Mouse (Mus musculus) small intestine, adult 2 months (tissue): Measurements from ENCODE around the gene Gpr88. TPM values are rescaled to one million over a fixed set of nuclear protein-coding genes. Genes with fewer than 3 reads are reported as not detected.
"Not testable (repeated sequence)": the region's sequence is repeated elsewhere in the genome, so short reads cannot be mapped to it uniquely, and the experiment has no call there.

ENCODE experiments used
- H3K27ac ChIP-seq: fragments of 200-500 bp; 2 replicates; pipeline ENCODE4 v1.5.1; 2012; ENCODE audit warnings: low read depth, low read length, control low read depth, inconsistent platforms; ENCODE audit not compliant: insufficient read depth
- H3K27me3 ChIP-seq: fragments of 200-500 bp; 2 replicates; pipeline ENCODE4 v1.6.1; 2012; ENCODE audit warnings: mild to moderate bottlenecking, moderate library complexity, low read length, inconsistent platforms; ENCODE audit not compliant: control insufficient read depth, insufficient read depth
- H3K36me3 ChIP-seq: fragments of 200-500 bp; 2 replicates; pipeline ENCODE4 v1.6.1; 2012; ENCODE audit warnings: mild to moderate bottlenecking, low read length, control low read depth, inconsistent platforms; ENCODE audit not compliant: control insufficient read depth, insufficient read depth
- H3K4me1 ChIP-seq: fragments of 200-500 bp; 2 replicates; pipeline ENCODE4 v1.6.1; 2012; ENCODE audit warnings: low read length, inconsistent platforms, mixed read lengths; ENCODE audit not compliant: control insufficient read depth, insufficient read depth, insufficient read length
- H3K4me3 ChIP-seq: fragments of 200-500 bp; 2 replicates; pipeline ENCODE4 v1.5.1; 2012; ENCODE audit warnings: low read depth, mild to moderate bottlenecking, control low read depth, inconsistent platforms, low read length, moderate library complexity
- CTCF ChIP-seq: fragments of 200-500 bp; IDR thresholded peaks from 2 replicates; pipeline ENCODE4 v1.5.1; 2012; ENCODE audit warnings: low read depth, mild to moderate bottlenecking, control low read depth, inconsistent platforms, low read length, moderate library complexity, mixed read lengths; ENCODE audit not compliant: insufficient replicate concordance, insufficient read length; ENCODE audit errors: extremely low read depth
- POLR2A ChIP-seq: fragments of 200-500 bp; IDR thresholded peaks from 2 replicates; pipeline ENCODE4 v1.6.1; 2012; ENCODE audit warnings: low read depth, mild to moderate bottlenecking, control low read depth, inconsistent platforms, low read length, moderate library complexity
- WGBS: fragments of 180-500 bp; shearing (Covaris S2); methylation state at CpG from one replicate; pipeline ENCODE4 v1.1.7; 2018; 5-methylcytosine and 5-hydroxymethylcytosine counted together
- polyA plus RNA-seq: library from polyadenylated mRNA; depleted of rRNA; stranded (reverse); fragments of >200 nt; gene quantifications from 2 replicates; pipeline ENCODE4 v1.2.3, GENCODE M21; 2012

Gene Gpr88
- polyA plus RNA-seq, 1 experiment = 0.63 TPM

DNA sequence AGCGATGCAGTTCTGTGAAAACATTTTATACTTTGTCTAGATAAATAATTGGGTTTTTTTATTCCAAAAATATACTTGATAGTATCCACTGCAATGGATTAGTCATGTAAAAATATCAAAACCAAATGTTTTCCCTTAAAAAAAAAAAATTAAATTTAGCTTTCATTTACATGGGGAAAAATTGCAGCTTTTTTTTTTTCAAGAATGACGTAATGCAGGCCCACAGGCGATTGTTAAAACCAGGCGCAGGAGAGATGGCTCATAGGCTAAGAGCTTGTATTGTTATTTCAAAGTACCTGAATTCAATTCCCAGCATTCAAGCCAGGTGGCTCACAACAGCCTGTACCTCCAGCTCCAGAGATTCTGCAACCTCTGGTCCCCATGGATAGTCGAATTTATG is 25.9 kb downstream of the Gpr88 start:
- no peak for TF ChIP-seq POLR2A
- TF ChIP-seq CTCF = no peak
- WGBS = 77% methylated on average over 5 of the region's 5 CpGs
- Histone ChIP-seq H3K4me3 (no peak overlapping the region), H3K27me3 (no peaks in the 10 kb centered on the region), H3K27ac (no peak overlapping the region), H3K4me1 (no peaks in the 10 kb centered on the region), H3K36me3 (no peaks in the 10 kb centered on the region)

DNA sequence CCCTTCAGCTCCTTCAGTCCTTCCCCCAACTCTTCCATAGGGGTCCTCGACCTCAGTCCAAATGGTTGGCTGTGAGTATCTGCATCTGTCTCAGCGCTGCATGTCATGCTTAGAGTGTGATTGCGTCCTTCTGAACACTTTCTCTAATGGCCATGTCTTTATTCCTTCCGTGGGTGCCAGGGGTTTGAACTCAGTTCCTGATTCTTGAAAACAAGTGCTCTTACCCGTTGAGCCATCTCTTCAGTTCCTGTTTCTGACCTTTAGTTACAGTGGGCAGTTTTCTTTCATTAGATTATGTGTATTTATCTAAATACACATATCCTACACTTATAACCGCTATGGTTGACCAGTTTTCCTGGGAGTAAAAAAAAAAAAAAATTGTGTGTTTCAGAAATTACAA is 26.4 kb downstream of the Gpr88 start:
- Histone ChIP-seq H3K27me3 (no peaks in the 10 kb centered on the region), H3K4me1 (no peaks in the 10 kb centered on the region), H3K4me3 (no peak overlapping the region), H3K27ac (no peak overlapping the region), H3K36me3 (no peaks in the 10 kb centered on the region)
- 81% methylated on average over 6 of the region's 6 CpGs for WGBS
- TF ChIP-seq POLR2A (no peak), CTCF (no peak)

DNA sequence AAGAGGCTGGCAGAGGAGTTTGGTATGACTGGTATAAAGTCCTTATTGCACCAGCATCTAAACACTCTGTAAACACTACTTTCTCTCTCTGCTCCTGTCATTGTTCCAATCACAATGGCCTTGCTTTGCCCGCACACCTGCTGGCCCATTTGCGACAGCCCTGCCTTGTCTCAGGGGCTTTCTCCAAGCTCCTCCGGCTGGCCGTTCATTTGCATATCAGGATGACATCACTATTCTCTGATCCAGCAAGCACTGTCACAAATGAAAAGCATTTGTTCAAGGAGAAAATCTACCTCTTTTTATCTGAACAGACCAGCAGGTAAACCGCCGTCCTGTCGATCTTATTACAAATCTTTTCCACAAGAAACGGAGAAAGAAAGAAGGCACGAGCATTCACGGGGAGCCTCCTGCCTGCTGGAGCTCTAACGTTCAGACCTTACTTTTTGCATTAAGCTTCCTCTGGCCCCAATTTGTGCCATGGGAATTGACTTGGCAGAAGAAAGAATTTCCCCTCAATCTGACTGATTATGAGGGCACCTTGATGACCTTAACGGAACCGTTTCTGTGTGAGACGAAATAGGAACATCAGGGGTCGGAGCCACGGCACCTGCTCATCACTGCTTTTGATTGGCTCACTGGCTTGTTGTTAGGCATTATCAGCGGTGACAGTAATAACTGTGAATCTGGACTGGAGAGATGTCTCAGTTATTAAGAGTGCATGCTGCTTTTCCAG is 30.6 kb downstream of the Gpr88 start:
- TF ChIP-seq CTCF = no peak
- no peak for TF ChIP-seq POLR2A
- Histone ChIP-seq H3K27me3 (no peaks in the 10 kb centered on the region), H3K4me3 (no peak overlapping the region), H3K27ac (no peak overlapping the region), H3K4me1 (no peaks in the 10 kb centered on the region), H3K36me3 (no peaks in the 10 kb centered on the region)
- 39% methylated on average over 17 of the region's 17 CpGs for WGBS

DNA sequence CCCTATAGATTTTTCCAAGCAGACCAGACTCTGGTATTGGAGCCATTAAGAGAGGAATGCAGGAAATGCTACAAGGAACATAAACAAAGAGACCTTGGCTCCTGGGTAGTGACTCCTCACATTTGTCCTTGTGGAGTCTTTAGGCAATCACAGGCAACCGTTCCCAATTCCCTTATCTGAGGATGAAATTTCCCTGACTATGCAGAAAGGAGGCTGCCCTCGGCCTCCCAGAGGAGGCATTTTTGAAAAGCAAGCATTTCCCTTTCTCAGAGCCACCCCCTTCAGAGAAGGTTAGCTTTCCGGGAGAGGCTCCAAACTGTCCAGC is 31.7 kb downstream of the Gpr88 start:
- Histone ChIP-seq H3K36me3 (no peaks in the 10 kb centered on the region), H3K27ac (no peak overlapping the region), H3K4me3 (no peak overlapping the region), H3K4me1 (no peaks in the 10 kb centered on the region), H3K27me3 (no peaks in the 10 kb centered on the region)
- no peak for TF ChIP-seq POLR2A
- TF ChIP-seq CTCF = no peak
- WGBS = 31% methylated on average over 3 of the region's 3 CpGs

DNA sequence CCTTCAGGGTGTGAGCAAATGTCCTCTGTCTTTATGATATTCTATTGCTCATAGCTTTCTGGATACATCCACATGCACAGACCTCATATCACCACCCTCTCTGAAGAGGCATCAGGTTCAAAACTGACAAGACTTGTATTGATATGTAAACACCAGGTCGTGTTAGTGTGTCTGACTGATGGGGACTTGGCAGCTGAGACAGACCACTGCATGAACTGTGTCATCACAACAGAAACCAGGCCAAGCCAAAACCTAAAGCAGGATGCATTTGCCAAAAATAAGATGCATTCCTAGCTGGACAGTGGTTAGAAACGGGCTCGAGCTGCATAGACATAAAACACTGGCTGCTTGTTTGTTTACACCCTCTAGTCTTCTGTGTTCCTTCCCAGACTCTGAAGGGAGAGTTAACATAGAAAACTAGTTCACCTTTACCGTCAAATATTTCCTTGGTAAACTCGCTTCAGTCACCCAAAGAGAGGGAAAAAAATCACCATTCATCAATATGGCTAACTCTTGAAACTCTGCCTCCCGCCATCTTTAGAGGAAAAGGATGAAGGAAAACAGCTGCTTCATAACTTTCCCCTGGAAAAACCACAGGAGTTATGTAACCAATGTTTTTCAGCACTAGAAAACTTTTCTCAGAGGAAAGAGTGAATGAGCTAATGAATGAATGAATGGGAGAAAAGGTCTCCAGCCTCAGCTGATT is 32.2 kb downstream of the Gpr88 start:
- 65% methylated on average over 6 of the region's 6 CpGs for WGBS
- Histone ChIP-seq H3K36me3 (no peaks in the 10 kb centered on the region), H3K27me3 (no peaks in the 10 kb centered on the region), H3K27ac (no peak overlapping the region), H3K4me1 (no peaks in the 10 kb centered on the region), H3K4me3 (no peak overlapping the region)
- TF ChIP-seq CTCF (no peak), POLR2A (no peak)

DNA sequence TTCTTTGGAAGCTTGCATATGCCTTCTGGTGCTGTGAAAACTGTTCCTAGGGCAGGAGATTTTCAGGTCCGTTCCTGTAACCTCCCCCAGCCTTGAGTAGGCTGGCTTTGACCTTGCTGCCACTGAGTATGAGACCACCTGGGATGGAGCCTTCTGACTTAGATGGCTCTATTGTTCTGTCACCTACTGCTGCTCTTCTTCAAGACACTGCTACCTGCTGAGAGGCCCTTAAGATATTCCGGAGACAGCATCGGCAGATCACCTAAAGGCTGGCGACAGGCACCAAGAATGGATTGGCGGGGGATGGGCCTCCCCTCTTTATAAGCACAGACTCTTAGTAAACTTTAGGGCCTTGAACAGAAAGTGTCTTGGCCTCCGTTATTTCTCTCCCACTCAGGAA is 35.9 kb downstream of the Gpr88 start:
- not testable (repeated sequence) for H3K27ac ChIP-seq, H3K4me1 ChIP-seq, H3K4me3 ChIP-seq, H3K27me3 ChIP-seq, H3K36me3 ChIP-seq
- WGBS = 79% methylated on average over 6 of the region's 6 CpGs

DNA sequence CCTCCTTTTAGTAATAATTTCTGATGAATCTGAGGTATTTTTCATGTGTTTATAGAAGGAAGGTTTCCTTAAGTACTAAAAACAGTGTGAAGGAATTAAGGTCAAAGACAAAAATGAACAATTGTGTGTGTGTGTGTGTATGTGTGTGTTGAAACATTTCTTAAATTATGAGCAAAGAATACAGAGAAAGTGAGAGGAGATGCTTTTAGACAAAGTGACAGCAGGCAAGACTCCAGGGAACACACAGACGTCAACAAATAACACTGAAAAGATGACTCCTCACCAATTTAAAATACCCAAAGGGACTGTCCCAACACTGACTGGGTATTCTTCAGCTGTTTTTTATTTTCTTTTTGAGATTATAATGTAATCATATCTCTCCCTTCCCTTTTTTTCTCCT is 37.0 kb downstream of the Gpr88 start:
- TF ChIP-seq POLR2A = no peak
- no peak for TF ChIP-seq CTCF

More for the DNA sequence above, 37.0 kb downstream of the Gpr88 start:
- H3K27ac ChIP-seq = no peak overlapping the region
- no peaks in the 10 kb centered on the region for H3K27me3 ChIP-seq
- no peaks in the 10 kb centered on the region for H3K4me1 ChIP-seq
- no peak overlapping the region for H3K4me3 ChIP-seq
- H3K36me3 ChIP-seq = no peaks in the 10 kb centered on the region
- 66% methylated on average over 1 of the region's 1 CpGs for WGBS
